Mouse (Mus musculus) right cerebral cortex, postnatal 14 days (tissue): ENCODE results near the gene Prdm16.

Source experiments
- DNase-seq: peaks from one replicate; pipeline ENCODE4 v3.0.0; 2022

The Prdm16 gene

DNA sequence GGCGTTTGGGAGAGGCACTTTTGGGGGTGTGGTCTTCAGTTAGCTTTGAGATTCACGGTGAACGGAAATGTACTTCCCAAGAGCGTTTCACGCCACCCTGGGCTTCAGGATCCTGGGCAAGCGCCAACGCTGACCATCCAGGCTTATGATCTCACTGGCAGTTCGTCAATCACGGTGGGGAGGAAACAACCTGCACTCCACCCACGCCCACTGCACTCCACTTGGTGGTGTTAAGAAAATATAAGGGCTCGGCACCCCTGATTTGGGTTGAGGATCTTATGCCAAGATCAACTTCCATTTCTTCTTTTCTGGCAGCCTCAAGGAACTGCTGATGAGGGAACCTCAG lies 323.1 kb downstream of the Prdm16 start:
- no peak for DNase-seq

DNA sequence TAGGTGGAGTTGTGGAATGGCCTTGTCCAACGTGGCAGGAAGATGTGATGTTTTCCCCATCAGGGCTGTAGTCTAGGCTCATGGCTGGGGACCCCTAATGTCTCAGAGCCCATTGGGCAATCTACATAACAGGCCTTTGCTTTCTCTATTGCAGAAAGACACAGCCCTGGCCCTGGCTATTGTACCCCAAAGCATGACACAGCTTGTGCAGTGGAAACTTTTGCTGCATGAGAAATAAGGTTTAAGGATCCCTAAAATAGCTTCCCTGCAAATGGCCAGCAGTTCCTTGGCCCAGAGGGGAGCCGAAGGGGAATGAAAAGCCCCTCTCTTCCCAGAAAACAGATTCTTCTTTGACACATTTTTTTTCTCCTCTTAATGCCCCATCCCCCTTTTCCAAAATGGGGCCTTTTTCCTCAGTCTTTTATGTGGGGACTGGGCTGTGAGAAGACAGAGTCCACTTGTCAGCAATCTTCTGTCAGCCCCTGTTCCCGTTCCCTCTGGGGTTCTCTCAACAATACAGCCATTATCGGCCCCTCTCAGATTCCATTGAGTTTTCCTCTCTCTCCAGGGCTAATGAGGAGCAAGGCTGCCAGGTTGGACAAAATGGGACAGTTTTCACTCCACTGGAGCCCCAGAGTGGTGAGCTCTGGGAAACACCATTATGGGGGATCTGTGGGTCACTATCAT lies 323.6 kb downstream of the Prdm16 start:
- no peak for DNase-seq

DNA sequence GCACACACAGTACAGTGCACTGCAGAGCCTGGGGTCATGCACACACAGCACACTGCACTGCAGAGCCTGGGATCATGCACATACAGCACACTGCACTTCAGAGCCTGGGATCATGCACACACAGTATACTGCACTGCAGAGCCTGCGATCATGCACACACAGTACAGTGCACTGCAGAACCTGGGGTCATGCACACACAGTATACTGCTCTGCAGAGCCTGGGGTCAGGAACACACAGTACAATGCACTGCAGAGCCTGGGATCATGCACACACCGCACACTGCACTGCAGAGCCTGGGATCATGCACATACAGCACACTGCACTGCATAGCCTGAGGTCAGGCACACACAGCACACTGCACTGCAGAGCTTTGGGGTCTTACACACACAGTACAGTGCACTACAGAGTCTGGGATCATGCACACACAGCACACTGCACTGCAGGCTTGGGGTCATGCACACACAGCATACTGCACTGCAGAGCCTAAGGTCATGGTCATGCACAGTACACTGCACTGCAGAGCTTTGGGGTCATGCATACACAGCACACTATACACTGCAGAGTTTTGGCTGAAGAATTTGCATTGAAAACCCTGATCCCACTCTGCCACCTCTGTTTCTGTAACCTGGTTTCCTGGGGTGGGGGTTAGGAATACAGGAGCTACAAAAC lies 324.4 kb downstream of the Prdm16 start:
- DNase-seq = no peak

DNA sequence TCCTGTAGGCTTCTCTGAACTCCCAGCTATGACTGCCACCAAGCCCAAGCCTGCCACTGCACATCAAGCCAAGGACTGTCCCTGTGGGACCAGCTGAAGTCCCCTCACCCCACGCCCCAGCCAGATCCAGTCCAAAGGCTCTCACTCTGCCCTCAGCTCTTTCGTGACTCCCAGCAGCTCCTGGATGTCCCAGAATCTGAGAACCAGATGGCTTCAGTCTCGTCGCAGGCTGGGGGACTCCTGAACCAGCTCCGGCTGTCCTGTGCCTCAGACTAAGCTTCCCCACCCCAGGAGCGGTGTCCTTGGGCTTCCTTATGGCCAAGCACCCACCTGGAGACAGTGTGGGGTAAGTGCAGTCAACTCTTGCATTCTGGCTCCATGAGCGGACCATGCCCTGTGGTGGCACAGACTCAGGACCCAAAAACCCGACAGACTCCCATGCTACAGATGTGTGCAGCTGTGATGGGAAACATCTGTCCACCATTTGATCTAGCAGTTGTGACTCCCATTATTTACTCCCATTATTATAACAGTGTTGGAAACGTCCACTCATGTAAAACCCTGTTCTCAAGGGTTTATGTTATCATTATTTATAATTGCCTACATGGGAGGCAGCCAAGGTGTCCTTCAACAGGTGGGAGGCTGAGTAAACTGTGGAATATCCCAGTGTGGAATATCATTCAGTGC lies 326.0 kb downstream of the Prdm16 start:
- DNase-seq = no peak

DNA sequence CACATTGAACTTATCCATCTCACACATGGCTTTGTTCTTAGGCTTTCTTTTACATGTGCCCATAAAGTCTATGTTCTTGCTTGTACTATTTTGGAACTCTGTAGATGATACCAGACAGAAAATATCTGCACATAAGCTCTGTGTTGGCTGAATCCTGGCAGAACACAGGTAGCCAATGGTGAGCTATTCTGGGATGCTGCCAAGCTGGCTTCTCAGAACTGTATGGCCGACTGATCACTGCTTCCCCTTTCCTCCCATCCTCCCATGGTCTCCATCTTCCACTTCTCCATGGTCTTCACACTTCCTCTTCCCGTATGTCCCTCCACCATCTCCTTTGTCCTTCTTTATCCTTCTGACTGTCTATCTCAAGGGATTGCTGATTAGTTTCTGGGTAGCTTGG lies 327.5 kb downstream of the Prdm16 start:
- DNase-seq = no peak

DNA sequence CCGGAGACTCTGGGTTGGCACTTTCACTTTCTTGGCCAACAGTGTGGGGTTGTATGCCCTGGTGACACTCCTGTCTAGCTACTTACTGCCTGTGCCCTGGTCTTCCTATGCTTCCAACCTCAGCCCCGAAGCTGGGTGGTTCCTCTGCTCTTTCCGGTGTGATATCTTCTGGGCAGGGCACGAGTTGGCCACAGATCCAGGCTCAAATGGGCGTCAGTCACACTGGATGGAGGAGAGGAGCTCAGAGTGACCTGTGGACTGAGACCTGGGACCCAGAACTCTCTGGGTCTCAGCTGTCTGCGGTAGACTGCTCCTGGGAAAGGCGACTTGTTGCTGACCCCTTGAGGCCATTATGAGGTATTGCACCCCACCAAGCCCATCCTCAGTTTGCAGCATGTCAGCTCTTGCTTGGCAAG lies 335.2 kb downstream of the Prdm16 start, which contains the start of gene Arhgef16:
Arhgef16 (minus strand) TSS at position 211 of the 416 bp plus-strand sequence.
- DNase-seq = peak; percentile 33

DNA sequence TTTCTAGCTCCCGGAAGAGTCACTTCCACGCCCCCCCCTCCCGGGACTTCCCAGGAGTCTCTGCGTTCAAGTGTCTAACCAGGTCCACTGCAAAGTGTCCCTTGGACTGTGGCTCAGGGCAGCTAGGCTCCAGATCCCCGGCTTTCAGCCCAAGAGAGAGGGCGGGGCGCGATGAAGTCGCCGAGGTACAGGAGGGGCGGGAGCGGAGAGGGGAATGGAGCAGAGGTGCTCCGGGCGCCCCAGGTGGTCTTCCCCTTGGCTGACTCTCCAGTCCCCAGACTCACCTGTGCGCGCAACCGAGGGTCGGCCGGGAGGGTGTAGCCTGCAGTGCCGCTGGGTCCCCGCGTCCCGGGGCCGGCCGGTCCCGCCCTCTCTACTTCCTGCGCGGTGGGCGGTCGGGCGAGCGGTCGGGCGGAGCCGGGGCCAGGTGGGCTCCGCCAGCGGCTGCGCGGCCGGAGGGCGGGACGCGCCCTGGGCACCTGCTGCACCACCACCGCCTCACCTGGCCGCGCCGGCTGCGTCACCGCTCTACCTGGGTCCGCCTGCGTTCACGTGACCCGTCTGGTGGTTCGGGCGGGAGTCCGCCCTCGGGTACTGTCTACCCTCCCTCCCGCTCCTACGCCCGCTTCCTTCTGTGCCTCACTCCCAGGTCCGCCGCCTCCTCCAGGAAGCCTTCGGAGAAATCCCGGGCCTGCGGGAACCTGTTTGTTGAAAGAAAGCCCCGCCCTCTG lies 337.0 kb downstream of the Prdm16 start:
- DNase-seq = no peak

DNA sequence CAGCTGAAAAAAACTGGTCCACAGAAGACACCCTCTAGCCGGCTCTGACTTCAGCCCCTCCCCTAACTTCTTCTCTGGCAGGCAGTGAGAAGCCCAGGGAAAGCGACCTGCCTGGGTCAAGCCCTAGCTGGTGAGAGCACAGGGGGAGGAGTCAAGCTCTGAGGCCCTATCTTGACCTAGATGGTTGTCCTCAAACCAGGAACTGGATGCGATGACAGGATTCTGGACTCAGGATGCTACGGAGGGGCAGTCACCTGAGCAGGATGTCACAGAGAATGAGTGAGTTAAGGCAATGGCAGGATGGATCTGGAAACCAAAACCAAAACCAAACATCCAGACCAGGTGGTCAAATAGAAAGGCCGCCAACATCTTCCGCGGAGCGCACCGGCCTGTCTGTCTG lies 338.9 kb downstream of the Prdm16 start:
- DNase-seq = no peak

DNA sequence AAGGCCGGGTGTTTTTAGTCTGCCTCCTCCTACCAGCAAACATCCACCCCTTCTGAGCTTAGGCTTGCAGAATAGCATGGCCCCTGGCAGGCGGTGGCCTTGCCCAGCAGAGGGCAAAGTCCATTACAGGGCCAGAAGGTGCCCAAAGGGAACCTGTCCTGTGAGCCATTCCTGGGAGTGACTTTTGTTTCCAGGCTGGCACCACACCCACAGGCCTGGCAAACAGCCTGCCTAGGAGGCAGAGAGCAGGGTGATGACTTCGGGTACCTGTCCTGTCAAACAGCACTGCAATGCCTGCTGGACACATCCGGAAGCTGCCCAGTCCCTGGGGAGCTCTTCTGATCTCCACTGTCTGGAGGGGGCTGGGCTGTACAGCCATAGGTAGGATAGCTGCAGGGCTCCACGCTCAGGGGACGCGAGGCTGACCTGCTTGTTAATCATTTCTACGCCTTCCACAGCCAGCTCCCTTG lies 342.4 kb downstream of the Prdm16 start:
- DNase-seq = no peak

DNA sequence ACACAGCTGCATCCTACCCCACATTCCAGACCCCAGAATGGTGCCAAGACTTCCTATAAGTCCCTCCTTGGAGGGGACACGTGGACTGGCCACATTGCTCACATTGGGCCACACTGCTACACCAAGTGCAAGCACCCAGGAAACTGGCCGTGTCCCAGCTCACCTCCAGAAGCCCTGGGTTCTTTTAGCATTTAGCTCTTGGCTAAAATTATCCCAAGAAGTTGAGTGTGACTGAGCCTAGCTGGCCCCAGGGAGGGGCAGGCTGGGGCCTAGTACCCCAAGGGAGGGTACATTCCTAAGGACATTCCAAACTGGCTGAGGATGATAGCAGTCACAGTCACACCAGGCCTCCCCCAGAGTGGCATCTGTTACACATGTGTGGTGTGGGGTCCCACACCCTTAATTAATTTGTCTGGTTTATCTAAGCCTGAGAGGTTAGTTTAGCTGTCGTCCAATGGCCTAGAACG lies 342.9 kb downstream of the Prdm16 start:
- no peak for DNase-seq

DNA sequence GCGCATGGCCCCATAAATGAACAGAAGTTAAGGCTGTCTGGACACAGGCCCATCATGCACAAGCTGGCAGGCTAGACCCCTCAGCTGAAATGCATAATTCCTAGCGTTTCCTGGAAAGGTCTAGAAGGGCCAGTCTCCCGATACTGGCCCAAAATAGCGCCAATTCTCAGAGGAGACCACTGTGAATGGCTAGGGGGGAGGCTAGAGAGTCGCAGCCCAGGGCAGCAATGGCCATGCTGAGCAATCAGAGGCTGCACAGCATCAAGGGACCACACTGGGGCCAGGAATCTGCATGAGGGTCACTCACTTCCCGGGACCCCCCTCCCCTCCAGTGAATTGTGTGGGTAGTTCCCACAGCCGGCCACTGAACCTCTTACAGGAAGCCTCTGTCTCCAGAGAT lies 353.0 kb downstream of the Prdm16 start:
- DNase-seq = no peak

DNA sequence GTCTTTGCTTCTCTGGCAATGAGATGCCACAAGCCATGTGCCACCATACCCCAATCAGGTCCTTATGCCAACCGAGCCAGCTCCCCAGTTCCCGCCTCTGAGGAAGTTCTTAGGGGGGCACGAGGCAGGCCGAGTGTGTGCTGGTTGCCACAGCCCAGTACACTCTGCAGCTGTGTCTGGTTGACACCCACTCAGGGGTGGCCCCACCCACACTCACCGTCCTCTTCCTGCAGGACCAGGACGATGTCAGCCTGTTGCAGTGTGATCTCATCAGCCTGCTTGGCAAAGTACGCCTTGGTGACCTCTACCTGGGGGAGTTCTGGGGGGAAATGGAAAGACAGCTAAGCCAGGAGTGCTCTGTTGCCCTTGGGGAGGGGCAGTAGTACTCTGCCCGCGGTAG lies 357.2 kb downstream of the Prdm16 start:
- DNase-seq = no peak

DNA sequence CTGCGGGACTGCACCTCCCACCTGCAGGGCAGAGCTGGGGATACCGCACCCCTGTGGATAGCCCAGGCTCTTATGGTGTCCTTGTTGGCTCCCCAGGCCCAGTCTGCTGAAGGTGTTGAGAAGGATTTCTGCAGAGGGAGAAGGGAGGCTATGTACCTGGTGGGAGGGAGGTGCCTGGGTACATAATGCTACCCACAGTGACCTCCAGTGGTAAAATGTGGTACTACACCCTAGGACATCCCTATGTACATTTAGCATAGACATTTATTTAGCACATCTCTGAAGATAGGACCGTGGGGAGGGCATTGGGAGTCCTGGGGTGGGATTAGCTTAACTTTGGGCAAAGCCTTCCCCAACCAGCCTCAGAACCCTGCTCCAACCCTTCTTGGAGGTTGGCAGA lies 363.7 kb downstream of the Prdm16 start:
- DNase-seq = peak; percentile 63

DNA sequence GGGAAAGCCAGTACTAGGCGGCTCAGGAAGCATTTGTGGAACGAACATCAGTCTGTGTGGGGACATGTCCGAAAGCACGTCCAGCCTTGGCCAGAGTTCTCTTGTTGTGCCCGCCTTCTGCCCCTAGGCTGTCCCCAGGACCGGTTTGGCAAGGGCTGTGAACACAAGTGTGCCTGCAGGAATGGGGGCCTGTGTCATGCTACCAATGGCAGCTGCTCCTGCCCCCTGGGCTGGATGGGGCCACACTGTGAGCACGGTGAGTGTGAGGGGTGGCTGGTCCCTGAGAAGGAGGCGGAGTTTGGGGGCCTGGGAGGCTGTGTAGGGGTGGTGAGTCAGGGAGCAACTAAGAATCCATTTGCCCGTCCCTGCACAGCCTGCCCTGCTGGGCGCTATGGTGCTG lies 367.2 kb downstream of the Prdm16 start:
- no peak for DNase-seq

DNA sequence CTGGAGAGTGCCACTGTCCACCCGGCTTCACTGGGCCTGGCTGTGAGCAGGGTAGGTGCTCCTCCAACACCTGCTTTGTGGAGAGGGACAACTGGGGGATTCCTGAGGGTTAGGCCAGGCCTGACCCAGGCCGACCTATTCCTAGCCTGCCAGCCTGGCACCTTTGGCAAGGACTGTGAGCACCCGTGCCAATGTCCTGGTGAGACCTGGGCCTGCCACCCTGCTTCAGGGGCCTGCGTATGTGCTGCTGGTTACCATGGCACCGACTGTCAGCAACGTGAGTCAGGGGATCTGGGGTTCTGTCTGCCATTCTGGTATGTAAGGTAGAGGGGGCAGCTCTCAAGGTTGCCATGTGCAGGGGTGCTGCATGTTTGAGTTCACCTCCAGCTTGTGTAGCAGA lies 369.2 kb downstream of the Prdm16 start:
- no peak for DNase-seq
